Mouse (Mus musculus) liver, adult (tissue): ENCODE data around the gene Ttpal.

Source experiments
- GATA4 ChIP-seq: IDR thresholded peaks from 2 replicates; pipeline ENCODE4 v1.6.1; 2014; ENCODE audit warnings: mild to moderate bottlenecking, low read length; ENCODE audit not compliant: insufficient replicate concordance

The Ttpal gene

GRCm38 (mm10) chr2:163661371-163661850 lies 59.3 kb downstream of the Ttpal start:
- TF ChIP-seq GATA4, result no peak

- no peak for TF ChIP-seq GATA4
Measured at GRCm38 (mm10) chr2:163662076-163662475, 60.0 kb downstream of the Ttpal start.

GRCm38 (mm10) chr2:163662698-163663221 lies 60.6 kb downstream of the Ttpal start:
- TF ChIP-seq GATA4, result no peak

- no peak for TF ChIP-seq GATA4
Measured at GRCm38 (mm10) chr2:163663930-163664329, 61.8 kb downstream of the Ttpal start.

GRCm38 (mm10) chr2:163667045-163667444 lies 64.9 kb downstream of the Ttpal start:
- TF ChIP-seq GATA4, result no peak
